Mouse (Mus musculus): ENCODE measurements around the gene Trim59. TPM values are rescaled to one million over a fixed set of nuclear protein-coding genes. Genes with fewer than 3 reads are reported as not detected.
"Not testable (repeated sequence)": the region's sequence is repeated elsewhere in the genome, so short reads cannot be mapped to it uniquely, and the experiment has no call there.

Gene Trim59
- total RNA-seq (2021), result 10 to 100 TPM; 31.4 to 35.3 TPM

DNA sequence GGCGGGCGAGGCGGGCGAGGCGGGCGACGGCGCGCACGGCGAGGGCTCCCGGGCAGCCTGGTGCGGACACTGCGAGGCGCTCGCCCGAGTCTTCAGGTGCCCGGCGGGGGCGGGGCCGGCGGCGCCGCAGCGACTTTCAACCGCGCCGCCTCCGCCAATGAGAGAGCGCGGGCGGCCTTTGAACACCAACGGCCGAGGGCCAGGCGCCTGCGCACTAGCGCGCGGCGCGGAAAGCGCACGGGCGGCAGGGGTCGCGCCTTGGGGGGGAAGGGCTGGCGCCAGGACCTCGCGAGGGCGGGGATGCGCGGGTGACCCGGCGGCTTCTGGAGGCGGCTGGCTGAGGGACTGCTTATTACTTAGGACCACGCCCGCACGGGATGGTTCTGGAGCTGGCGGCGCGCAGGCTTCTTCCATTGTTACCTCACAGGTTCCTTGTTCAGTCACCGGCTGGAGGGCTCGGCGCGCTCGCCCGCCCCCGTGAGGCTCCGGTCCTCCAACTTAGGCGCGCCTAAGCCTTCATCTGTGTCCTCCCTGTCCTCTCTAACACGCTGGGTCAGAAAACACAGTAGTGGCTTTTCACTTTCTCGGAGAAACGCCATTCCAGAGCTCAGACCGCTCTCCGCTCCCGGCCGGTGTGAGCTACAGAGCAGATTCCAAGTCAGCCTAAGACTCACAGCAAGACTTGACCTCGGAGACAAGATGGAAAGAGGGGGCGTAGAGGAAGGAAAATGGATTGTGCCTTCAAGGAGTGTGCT lies at the start of gene Trim59:
Gene Trim59 (minus strand): TSS at position 111 of the 755 bp plus-strand sequence.
- DNase-seq, result peak; percentile 91

DNA sequence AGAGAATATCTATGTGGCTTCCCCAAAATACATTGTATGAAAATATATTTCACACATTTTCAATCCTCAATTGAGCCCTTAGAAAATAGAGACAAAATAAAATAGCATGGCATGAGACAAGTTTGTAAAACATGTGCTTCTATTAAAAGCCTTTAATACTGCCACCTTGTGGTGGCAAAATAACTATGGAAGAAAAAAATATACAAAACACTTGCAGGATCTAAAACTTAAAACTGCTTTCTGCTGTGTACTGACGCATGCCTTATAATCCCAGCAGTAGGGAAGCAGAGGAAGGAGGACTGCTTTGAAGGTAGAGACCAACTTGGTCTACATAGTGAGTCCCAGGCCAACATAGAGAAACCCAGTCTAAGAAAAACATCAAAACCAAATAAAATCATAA lies 19.4 kb upstream of the Trim59 start:
- DNase-seq, result no peak

- no peak for DNase-seq
Measured at GRCm38 (mm10) chr3:69062764-69063163, 18.2 kb upstream of the Trim59 start.

GRCm38 (mm10) chr3:69060672-69061071 lies 16.1 kb upstream of the Trim59 start:
- no peak for DNase-seq

- DNase-seq, result no peak
Measured at GRCm38 (mm10) chr3:69055871-69056270, 11.3 kb upstream of the Trim59 start.

DNA sequence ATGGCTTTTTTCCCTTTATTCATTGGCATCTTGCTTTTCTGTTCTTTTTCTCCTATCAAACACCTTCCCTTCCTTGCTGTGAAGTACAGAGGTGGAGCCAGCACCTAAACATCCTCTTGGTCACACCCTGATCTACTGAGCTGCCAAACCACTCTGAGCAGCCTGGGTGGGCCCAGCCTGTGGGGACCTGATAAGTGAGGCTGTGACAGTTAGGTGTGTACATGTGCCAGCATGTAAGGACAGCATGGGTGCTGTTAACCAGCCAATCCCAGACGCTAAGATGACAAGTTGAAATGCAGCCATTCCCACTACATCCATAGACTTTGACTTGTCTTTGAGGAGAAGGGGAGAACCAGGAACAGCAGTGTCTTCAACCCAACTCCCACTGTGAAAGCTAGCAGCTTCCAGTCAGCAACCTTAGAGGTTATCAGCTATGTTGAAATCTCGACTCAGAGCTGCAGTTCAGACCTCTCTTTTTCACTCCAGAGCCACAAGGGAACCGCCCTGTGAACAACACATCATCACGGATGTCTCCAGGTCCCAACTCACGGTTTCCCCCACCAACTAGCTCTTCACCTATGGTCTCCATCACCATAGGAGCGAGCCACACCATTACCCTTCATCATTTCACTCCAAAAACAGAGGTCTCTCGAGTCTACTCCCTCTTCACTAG lies 10.3 kb upstream of the Trim59 start:
- no peak for DNase-seq

DNA sequence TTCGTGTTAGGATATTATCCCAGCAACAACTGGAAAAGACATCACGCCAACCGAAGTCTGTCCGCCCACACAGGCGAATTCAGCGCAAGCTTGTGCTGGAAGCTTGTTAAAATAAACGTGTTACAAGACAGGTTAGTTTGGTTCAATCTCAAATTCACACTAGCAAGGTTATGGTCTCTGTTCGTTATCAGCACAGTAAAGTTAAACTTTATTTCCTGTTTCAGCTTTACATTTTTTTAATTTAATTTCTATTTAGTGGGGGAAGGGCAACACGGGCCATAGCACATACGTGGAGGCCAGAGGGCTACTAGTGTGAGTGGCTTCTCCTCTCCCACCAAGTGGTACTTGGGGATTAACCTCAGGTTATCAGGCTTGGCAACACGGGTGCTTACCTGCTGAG lies 7.3 kb upstream of the Trim59 start:
- no peak for DNase-seq

- no peak for DNase-seq
Measured at GRCm38 (mm10) chr3:69049011-69049410, 4.5 kb upstream of the Trim59 start.

DNA sequence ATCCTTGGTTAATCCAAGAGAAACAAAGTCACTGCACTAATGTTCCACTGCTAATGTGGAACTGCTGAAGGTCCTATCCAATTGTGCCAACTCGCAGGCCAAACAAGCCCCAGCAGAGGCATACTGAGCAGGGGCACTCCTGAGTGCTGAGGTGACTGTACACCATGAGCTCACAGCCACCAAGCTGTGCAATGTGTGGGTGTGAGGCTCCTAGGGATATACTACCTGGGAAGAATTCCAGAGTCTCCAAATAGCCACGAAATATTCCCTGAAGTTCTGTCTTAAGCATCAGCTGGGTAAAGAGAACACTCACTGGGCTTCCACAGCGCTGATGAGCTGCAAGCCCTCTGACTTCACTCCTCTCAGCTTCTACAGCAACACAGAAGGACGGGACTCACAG lies 3.1 kb upstream of the Trim59 start:
- DNase-seq, result no peak

DNA sequence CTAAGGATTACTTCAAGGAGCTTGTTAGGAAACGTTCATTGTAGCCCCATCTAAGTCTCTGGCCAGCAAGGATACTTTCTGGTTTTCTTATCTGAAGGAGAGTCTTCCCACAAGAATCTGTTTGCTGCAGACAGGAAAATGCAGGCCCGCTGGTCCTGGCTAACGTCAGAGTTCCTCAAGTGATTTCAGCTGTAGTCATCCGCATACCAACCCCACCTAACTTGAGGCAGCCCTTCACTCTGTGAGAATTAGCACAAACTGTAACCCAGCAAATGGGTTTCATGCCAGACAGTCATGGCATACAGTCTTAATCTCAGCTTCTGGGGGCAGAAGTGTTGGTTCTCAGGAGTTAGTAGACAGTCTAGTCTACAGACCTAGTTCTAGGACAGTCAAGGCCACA lies 2.0 kb upstream of the Trim59 start:
- DNase-seq, result no peak

DNA sequence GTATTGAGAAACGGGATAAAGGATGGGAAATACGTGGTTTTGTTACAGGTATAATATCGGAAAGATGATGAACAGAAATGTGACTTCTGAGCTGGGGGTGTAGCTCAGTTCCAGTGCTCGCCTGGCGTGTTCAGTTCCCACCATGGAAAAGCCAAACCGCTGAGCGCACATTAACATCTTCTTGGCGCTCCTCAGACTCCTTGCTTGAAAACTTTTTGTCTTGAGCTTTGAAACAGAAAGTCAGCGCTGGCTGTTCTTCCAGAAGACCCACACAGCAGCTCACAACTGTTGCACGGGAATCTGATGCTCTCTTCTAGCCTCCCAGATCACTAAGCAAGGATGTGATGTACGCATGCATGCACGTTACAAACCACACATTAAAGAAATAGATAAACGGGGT lies 1.2 kb upstream of the Trim59 start:
- DNase-seq, result no peak

DNA sequence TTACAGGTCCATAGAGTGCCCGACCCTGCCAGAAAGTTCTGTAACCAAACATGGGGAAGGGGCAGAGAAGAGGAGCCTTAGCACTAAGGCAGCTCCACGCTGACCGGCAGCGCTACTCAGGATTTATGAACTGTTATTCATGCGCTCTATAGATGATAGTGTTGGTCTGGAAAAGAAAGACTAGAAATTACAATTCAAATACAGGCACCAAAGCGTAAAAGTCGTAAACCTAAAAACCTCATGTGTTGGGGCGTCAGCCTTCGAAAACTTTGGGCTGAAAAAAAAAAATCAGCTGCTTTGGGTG lies 797 bp upstream of the Trim59 start:
- DNase-seq, result no peak

DNA sequence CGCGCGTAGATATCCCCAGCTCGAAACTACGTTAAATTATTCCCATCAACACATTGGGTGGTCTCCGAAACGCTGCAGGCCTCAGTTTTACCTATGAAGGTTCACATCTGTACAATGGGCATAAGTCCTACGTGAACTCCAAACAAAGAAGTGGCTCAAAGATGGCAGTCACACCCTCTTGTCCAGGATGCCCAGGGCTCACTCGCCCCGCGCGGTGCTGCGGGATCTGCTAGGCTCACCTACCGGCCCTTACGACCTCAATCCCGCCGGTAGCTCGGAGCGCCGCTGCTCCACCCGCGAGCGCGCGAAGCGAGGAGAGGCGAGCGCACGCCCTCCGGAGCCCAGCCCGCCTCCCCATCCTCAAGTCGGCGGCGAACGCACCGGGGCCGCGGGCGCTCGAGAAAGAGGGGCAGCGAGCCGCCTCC lies 376 bp downstream of the Trim59 start:
- no peak for DNase-seq

- DNase-seq, result no peak
Measured at GRCm38 (mm10) chr3:69041298-69041697, 3.3 kb downstream of the Trim59 start.

DNA sequence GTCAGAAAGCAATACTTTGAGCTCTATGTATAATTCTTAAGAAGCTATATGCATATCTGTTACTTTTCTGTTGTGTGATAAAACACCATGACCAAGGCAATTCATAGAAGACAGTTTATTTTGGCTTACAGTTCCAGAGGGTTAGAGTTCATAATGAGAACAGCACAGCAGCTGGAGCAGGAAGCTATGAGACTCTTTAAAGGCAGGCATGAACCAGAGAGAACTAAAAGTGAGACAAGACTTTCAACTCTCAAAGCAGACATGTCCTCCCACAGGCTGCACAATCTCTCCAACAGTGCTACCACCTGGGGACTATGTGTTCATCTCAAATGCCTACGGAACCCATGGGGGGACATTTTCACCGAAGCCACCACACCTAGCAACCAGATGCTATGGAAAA lies 4.5 kb downstream of the Trim59 start:
- DNase-seq, result no peak

- DNase-seq, result no peak
Measured at GRCm38 (mm10) chr3:69026133-69026783, 18.3 kb downstream of the Trim59 start.

DNA sequence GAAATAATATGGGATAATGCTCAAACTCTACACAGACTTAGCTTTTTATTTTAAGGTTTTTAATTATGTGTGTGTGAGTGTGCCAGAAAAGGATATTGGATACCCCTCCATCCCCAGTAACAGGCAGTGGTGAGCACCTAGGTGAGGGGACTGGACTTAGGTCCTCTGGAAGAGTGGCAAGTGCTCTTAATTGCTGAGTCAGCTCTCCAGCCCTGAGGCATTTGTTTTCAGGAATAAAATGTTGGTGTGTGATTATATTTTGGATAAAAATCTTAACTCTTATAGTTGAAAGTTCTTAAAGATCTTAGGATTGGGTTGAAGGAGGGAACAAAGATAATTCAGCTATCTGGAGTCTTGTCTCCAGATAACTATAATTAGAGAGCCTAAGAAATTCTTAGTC lies 23.8 kb downstream of the Trim59 start:
- DNase-seq, result no peak

- DNase-seq, result peak; percentile 17
Measured at GRCm38 (mm10) chr3:69020285-69020684, 24.3 kb downstream of the Trim59 start.

- not testable (repeated sequence) for DNase-seq
Measured at GRCm38 (mm10) chr3:69018635-69019034, 25.9 kb downstream of the Trim59 start.

- no peak for DNase-seq
Measured at GRCm38 (mm10) chr3:69017181-69017580, 27.4 kb downstream of the Trim59 start.

GRCm38 (mm10) chr3:69008873-69009272 lies 35.7 kb downstream of the Trim59 start:
- DNase-seq, result no peak

GRCm38 (mm10) chr3:69006246-69006760 lies 38.3 kb downstream of the Trim59 start:
- DNase-seq, result no peak
